Mouse (Mus musculus): ENCODE results near the gene Fam166b. TPM values are rescaled to one million over a fixed set of nuclear protein-coding genes. Genes with fewer than 3 reads are reported as not detected.

Fam166b gene
- total RNA-seq, 2 experiments from 2014 or later: 0.68 to 1.3 TPM

- Histone ChIP-seq H3K4me3 (no peak overlapping the region; the same call in 1 of the 2 replicates), H3K27ac (peak overlapping the region; percentile 76)
- TF ChIP-seq CTCF (IDR thresholded peaks at IDR 0.05): no peak
- DNase-seq (ENCODE audit: extremely low spot score in 1 of 2, low spot score in 2 of 2): no peak
- intact Hi-C loops (cut with DNase I): loop anchor here (2.0 kb wide), 1 partner anchor 17 kb away; no protein-coding TSS in a partner anchor
Observed at GRCm38 (mm10) chr4:43399391-43400131, 29.4 kb downstream of the Fam166b start.

GRCm38 (mm10) chr4:43398829-43399331 lies 30.1 kb downstream of the Fam166b start:
- intact Hi-C loops (cut with DNase I): loop anchor here (2.0 kb wide), 1 partner anchor 16 kb away; no protein-coding TSS in a partner anchor
- H3K4me3 ChIP-seq: peak overlapping the region; percentile 16; the same call in 1 of the 2 replicates
- no peak for DNase-seq (ENCODE audit: extremely low spot score in 1 of 2, low spot score in 2 of 2)
- TF ChIP-seq CTCF (IDR thresholded peaks at IDR 0.05): no peak; the same call in 1 of the 2 replicates
- peak overlapping the region; percentile 76 for H3K27ac ChIP-seq

- DNase-seq (ENCODE audit: extremely low spot score in 1 of 2, low spot score in 2 of 2): no peak
- Histone ChIP-seq H3K4me3 (no peak overlapping the region), H3K27ac (peak overlapping the region; percentile 76)
- intact Hi-C loops (cut with DNase I): loop anchor here (2.0 kb wide), 1 partner anchor 15 kb away; no protein-coding TSS in a partner anchor
- no peak for TF ChIP-seq CTCF (IDR thresholded peaks at IDR 0.05)
Observed at GRCm38 (mm10) chr4:43398014-43398413, 30.9 kb downstream of the Fam166b start.

- DNase-seq (ENCODE audit: extremely low spot score in 1 of 2, low spot score in 2 of 2): no peak
- H3K27ac ChIP-seq: no peak overlapping the region
- TF ChIP-seq CTCF (IDR thresholded peaks at IDR 0.05): no peak
- H3K4me3 ChIP-seq: no peak overlapping the region
- intact Hi-C loops (cut with DNase I): no loop called here
Observed at GRCm38 (mm10) chr4:43396381-43396780, 32.6 kb downstream of the Fam166b start.

- no peak overlapping the region for H3K27ac ChIP-seq
- no peak for DNase-seq (ENCODE audit: extremely low spot score in 1 of 2, low spot score in 2 of 2)
- intact Hi-C loops (cut with DNase I): no loop called here
Observed at GRCm38 (mm10) chr4:43395836-43396235, 33.1 kb downstream of the Fam166b start.

GRCm38 (mm10) chr4:43395147-43395546 lies 33.8 kb downstream of the Fam166b start:
- no peak overlapping the region for H3K4me3 ChIP-seq
- no peak for TF ChIP-seq CTCF (IDR thresholded peaks at IDR 0.05)
- no peak for DNase-seq (ENCODE audit: extremely low spot score in 1 of 2, low spot score in 2 of 2)
- intact Hi-C loops (cut with DNase I): no loop called here
- peak overlapping the region; percentile 84 for H3K27ac ChIP-seq

More at GRCm38 (mm10) chr4:43395836-43396235, 33.1 kb downstream of the Fam166b start:
- H3K4me3 ChIP-seq: no peak overlapping the region
- no peak for TF ChIP-seq CTCF (IDR thresholded peaks at IDR 0.05)

- no peak for DNase-seq (ENCODE audit: extremely low spot score in 1 of 2, low spot score in 2 of 2)
- H3K4me3 ChIP-seq: no peak overlapping the region
- no peak for TF ChIP-seq CTCF (IDR thresholded peaks at IDR 0.05)
- H3K27ac ChIP-seq: peak overlapping the region; percentile 84
- intact Hi-C loops (cut with DNase I): no loop called here
Observed at GRCm38 (mm10) chr4:43394345-43394891, 34.5 kb downstream of the Fam166b start.

- DNase-seq (ENCODE audit: extremely low spot score in 1 of 2, low spot score in 2 of 2): no peak
- intact Hi-C loops (cut with DNase I): no loop called here
- TF ChIP-seq CTCF (IDR thresholded peaks at IDR 0.05): no peak
- Histone ChIP-seq H3K27ac (no peak overlapping the region), H3K4me3 (no peak overlapping the region)
Observed at GRCm38 (mm10) chr4:43391521-43392050, 37.3 kb downstream of the Fam166b start.

- peak overlapping the region; percentile 33 for H3K27ac ChIP-seq
- intact Hi-C loops (cut with DNase I): no loop called here
- no peak for TF ChIP-seq CTCF (IDR thresholded peaks at IDR 0.05)
- DNase-seq (ENCODE audit: extremely low spot score in 1 of 2, low spot score in 2 of 2): no peak
- H3K4me3 ChIP-seq: no peak overlapping the region
Observed at GRCm38 (mm10) chr4:43389845-43390440, 39.0 kb downstream of the Fam166b start.

- peak overlapping the region; percentile 33; the same call in 1 of the 2 replicates for H3K27ac ChIP-seq
- no peak overlapping the region for H3K4me3 ChIP-seq
- TF ChIP-seq CTCF (IDR thresholded peaks at IDR 0.05): no peak
- DNase-seq (ENCODE audit: extremely low spot score in 1 of 2, low spot score in 2 of 2): no peak
- intact Hi-C loops (cut with DNase I): no loop called here
Observed at GRCm38 (mm10) chr4:43389390-43389789, 39.5 kb downstream of the Fam166b start.

- Histone ChIP-seq H3K27ac (no peak overlapping the region), H3K4me3 (no peak overlapping the region)
- intact Hi-C loops (cut with DNase I): no loop called here
- DNase-seq (ENCODE audit: extremely low spot score in 1 of 2, low spot score in 2 of 2): no peak
- no peak for TF ChIP-seq CTCF (IDR thresholded peaks at IDR 0.05)
Observed at GRCm38 (mm10) chr4:43386932-43387331, 42.0 kb downstream of the Fam166b start.

- no peak for TF ChIP-seq CTCF (IDR thresholded peaks at IDR 0.05)
- H3K4me3 ChIP-seq: no peak overlapping the region
- H3K27ac ChIP-seq: peak overlapping the region; percentile 29; the same call in 1 of the 2 replicates
- DNase-seq (ENCODE audit: extremely low spot score in 1 of 2, low spot score in 2 of 2): no peak
- intact Hi-C loops (cut with DNase I): no loop called here
Observed at GRCm38 (mm10) chr4:43384541-43384940, 44.4 kb downstream of the Fam166b start.
